Mouse (Mus musculus) 3T3-L1 (cell line): ENCODE data around the gene 1500015O10Rik.

Experiments
- DNase-seq: peaks from one replicate; pipeline ENCODE4 v3.0.0-alpha.2; 2015; ENCODE audit warnings: low read depth, low spot score

Gene 1500015O10Rik

GRCm38 (mm10) chr1:43730491-43730924, at the start of gene 1500015O10Rik:
TSS of gene 1500015O10Rik (plus strand) at chr1:43730602.
- no peak for DNase-seq

- no peak for DNase-seq
Observed at GRCm38 (mm10) chr1:43689983-43690382, 40.4 kb upstream of the 1500015O10Rik start.

GRCm38 (mm10) chr1:43690507-43690906, 39.9 kb upstream of the 1500015O10Rik start:
- no peak for DNase-seq

GRCm38 (mm10) chr1:43694076-43694475, 36.3 kb upstream of the 1500015O10Rik start:
- no peak for DNase-seq

- peak; percentile 65 for DNase-seq
Observed at GRCm38 (mm10) chr1:43694851-43695545, 35.4 kb upstream of the 1500015O10Rik start.

GRCm38 (mm10) chr1:43698577-43699000, 31.8 kb upstream of the 1500015O10Rik start:
- DNase-seq: peak; percentile 66

GRCm38 (mm10) chr1:43714841-43715240, 15.6 kb upstream of the 1500015O10Rik start:
- peak; percentile 87 for DNase-seq

- DNase-seq: peak; percentile 56
Observed at GRCm38 (mm10) chr1:43717967-43718366, 12.4 kb upstream of the 1500015O10Rik start.

- DNase-seq: no peak
Observed at GRCm38 (mm10) chr1:43718793-43719192, 11.6 kb upstream of the 1500015O10Rik start.

- peak; percentile 18 for DNase-seq
Observed at GRCm38 (mm10) chr1:43722459-43722858, 7.9 kb upstream of the 1500015O10Rik start.

GRCm38 (mm10) chr1:43732100-43732499, 1.7 kb downstream of the 1500015O10Rik start:
- DNase-seq: no peak

GRCm38 (mm10) chr1:43732657-43733056, 2.3 kb downstream of the 1500015O10Rik start:
- DNase-seq: peak; percentile 68

- peak; percentile 86 for DNase-seq
Observed at GRCm38 (mm10) chr1:43737812-43738518, 7.6 kb downstream of the 1500015O10Rik start.

GRCm38 (mm10) chr1:43738519-43738894, 8.1 kb downstream of the 1500015O10Rik start:
- DNase-seq: no peak

- no peak for DNase-seq
Observed at GRCm38 (mm10) chr1:43754448-43755312, 24.3 kb downstream of the 1500015O10Rik start.

GRCm38 (mm10) chr1:43760085-43760484, 29.7 kb downstream of the 1500015O10Rik start:
- DNase-seq: peak; percentile 49

- no peak for DNase-seq
Observed at GRCm38 (mm10) chr1:43764481-43764880, 34.1 kb downstream of the 1500015O10Rik start.

GRCm38 (mm10) chr1:43766328-43766727, 35.9 kb downstream of the 1500015O10Rik start:
- DNase-seq: peak; percentile 85

GRCm38 (mm10) chr1:43768385-43768990, 38.1 kb downstream of the 1500015O10Rik start:
- peak; percentile 76 for DNase-seq

GRCm38 (mm10) chr1:43769348-43769747, 38.9 kb downstream of the 1500015O10Rik start:
- DNase-seq: no peak

GRCm38 (mm10) chr1:43770032-43770431, 39.6 kb downstream of the 1500015O10Rik start:
- DNase-seq: no peak
